Mouse (Mus musculus): ENCODE data around the gene Atg9b.

DNA sequence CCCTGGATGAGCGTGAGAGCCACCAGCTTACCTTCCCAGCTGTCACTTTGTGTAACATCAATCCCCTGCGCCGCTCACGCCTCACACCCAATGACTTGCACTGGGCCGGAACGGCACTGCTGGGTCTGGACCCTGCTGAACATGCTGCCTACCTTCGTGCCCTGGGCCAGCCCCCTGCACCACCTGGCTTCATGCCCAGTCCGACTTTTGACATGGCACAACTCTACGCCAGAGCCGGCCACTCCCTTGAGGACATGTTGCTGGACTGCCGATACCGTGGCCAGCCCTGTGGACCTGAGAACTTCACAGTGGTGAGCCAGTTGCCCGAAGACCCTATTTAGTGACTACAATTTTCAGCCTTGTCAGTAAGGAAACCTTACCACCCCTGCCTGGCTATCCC, 22.0 kb upstream of the Atg9b start:
- no peak for TF ChIP-seq GATA1 (IDR thresholded peaks at IDR 0.05; ENCODE audit: borderline replicate concordance, low read length)
- TF ChIP-seq FLI1 (IDR thresholded peaks at IDR 0.05; ENCODE audit: low read length), result no peak
